Comparison of ENCODE assay signal across 9 mouse cellular contexts in the genomic region with DNA sequence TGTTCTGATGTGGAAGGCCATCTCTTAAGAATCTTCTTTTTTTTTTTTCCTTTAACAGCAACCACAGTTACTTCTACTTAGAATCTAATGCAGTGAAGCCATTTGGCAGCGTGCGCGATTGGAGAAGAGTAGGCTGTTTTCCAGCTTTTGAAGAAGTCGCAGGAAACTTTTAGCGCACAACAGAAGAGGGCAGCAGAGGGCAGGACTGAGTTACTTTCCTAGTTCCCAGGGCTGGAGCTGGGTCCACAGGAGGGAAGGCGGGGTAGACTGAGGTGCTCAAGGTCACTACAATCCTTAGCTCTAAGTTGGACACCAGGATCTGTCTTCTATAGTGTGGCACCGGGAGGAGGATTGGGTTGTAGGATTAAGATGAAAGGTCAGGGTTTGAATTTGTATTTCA. TPM values are rescaled to one million over a fixed set of nuclear protein-coding genes. Genes with fewer than 3 reads are reported as not detected.
DNase-seq lines count a peak whose midpoint lies in the region; ATAC-seq and TF ChIP-seq lines count a peak whose summit lies in the region.
"Had no signal": no experiment of that assay in that cellular context is flagged by ENCODE, and none has a peak within 500 bp of the region (broad histone marks: within the 10 kb centered on the region; RNA-seq: fewer than 3 reads in every experiment).

No protein-coding gene starts in this region.

- TF ChIP-seq CTCF in forebrain, postnatal 0 days (IDR thresholded peaks at IDR 0.05; ENCODE audit: low read depth): peak; percentile 72
- peak; percentile 76 for TF ChIP-seq CTCF in kidney, postnatal 0 days (IDR thresholded peaks at IDR 0.05; ENCODE audit: low read depth)

- peak; percentile 21; the same call in 1 of the 2 replicates for ATAC-seq in forebrain, postnatal 0 days
- ATAC-seq in forebrain, embryonic 16.5 days: no peak
- ATAC-seq in midbrain, embryonic 15.5 days (replicated peaks): 0 out of 2 replicates have a peak, but pooled peaks have one; percentile 50
- no peak for ATAC-seq in midbrain, embryonic 16.5 days
- no peak for ATAC-seq in kidney, postnatal 0 days (replicated peaks; ENCODE audit: low FRiP score, low read depth)
- no peak for ATAC-seq in erythroblast, adult 5-6 weeks (replicated peaks; ENCODE audit: low FRiP score, poor library complexity, severe bottlenecking)

- H3K9ac ChIP-seq in forebrain, postnatal 0 days: no peak overlapping the region
- H3K9ac ChIP-seq in forebrain, embryonic 16.5 days (replicated peaks; ENCODE audit: low read depth, low read length): no peak overlapping the region
- H3K9ac ChIP-seq in midbrain, embryonic 15.5 days: no peak overlapping the region
- H3K9ac ChIP-seq in midbrain, embryonic 16.5 days (ENCODE audit: low read depth, low read length): no peak overlapping the region
- no peak overlapping the region for H3K9ac ChIP-seq in kidney, postnatal 0 days (ENCODE audit: low read depth, low read length)

- H3K4me3 ChIP-seq in forebrain, postnatal 0 days (ENCODE audit: low read depth, low read length): no peak overlapping the region
- no peak overlapping the region for H3K4me3 ChIP-seq in forebrain, embryonic 16.5 days (replicated peaks; ENCODE audit: low read length)
- no peak overlapping the region for H3K4me3 ChIP-seq in midbrain, embryonic 15.5 days
- H3K4me3 ChIP-seq in midbrain, embryonic 16.5 days (ENCODE audit: low read depth, low read length): no peak overlapping the region
- H3K4me3 ChIP-seq in kidney, postnatal 0 days (replicated peaks; ENCODE audit: low read depth, low read length): no peak overlapping the region
- H3K4me3 ChIP-seq: megakaryocyte, embryonic 14.5 days had no signal

- H3K9me3 ChIP-seq in forebrain, postnatal 0 days (ENCODE audit: low read length): no peaks in the 10 kb centered on the region
- H3K9me3 ChIP-seq in forebrain, embryonic 16.5 days (ENCODE audit: control insufficient read depth, low read length): no peaks in the 10 kb centered on the region
- H3K9me3 ChIP-seq in midbrain, embryonic 15.5 days: no peaks in the 10 kb centered on the region
- H3K9me3 ChIP-seq in midbrain, embryonic 16.5 days (replicated peaks; ENCODE audit: control insufficient read depth, low read length, poor library complexity, severe bottlenecking): no peaks in the 10 kb centered on the region
- H3K9me3 ChIP-seq in kidney, postnatal 0 days (replicated peaks; ENCODE audit: low read length): no peaks in the 10 kb centered on the region
- H3K9me3 ChIP-seq: megakaryocyte, embryonic 14.5 days had no signal

- H3K4me2 ChIP-seq in forebrain, postnatal 0 days (ENCODE audit: low read depth): no peak overlapping the region
- no peak overlapping the region for H3K4me2 ChIP-seq in forebrain, embryonic 16.5 days (ENCODE audit: low read length)
- H3K4me2 ChIP-seq in midbrain, embryonic 15.5 days: no peak overlapping the region
- H3K4me2 ChIP-seq in midbrain, embryonic 16.5 days (ENCODE audit: low read length): no peak overlapping the region
- no peak overlapping the region for H3K4me2 ChIP-seq in kidney, postnatal 0 days (ENCODE audit: low read length)

- WGBS in forebrain, postnatal 0 days: 25% methylated on average over 7 of the region's 7 CpGs
- 33% methylated on average over 7 of the region's 7 CpGs for WGBS in forebrain, embryonic 16.5 days
- WGBS in midbrain, embryonic 15.5 days: 36% methylated on average over 7 of the region's 7 CpGs
- WGBS in midbrain, embryonic 16.5 days: 34% methylated on average over 7 of the region's 7 CpGs
- WGBS in kidney, postnatal 0 days: 19% methylated on average over 7 of the region's 7 CpGs

- 0 out of 2 replicates have a peak, but pooled peaks cover 6% of the 10 kb centered on the region for H3K36me3 ChIP-seq in forebrain, postnatal 0 days (ENCODE audit: insufficient read depth)
- H3K36me3 ChIP-seq in forebrain, embryonic 16.5 days (ENCODE audit: control insufficient read depth, insufficient read depth): 0 out of 2 replicates have a peak, but pooled peaks cover 2% of the 10 kb centered on the region
- 0 out of 2 replicates have a peak, but pooled peaks cover 3% of the 10 kb centered on the region for H3K36me3 ChIP-seq in midbrain, embryonic 15.5 days (replicated peaks)
- no peaks in the 10 kb centered on the region for H3K36me3 ChIP-seq in midbrain, embryonic 16.5 days (ENCODE audit: control insufficient read depth, insufficient read depth, low read length)
- 0 out of 2 replicates have a peak, but pooled peaks cover 5% of the 10 kb centered on the region for H3K36me3 ChIP-seq in kidney, postnatal 0 days (ENCODE audit: insufficient read depth, low read length)

- H3K27ac ChIP-seq in forebrain, postnatal 0 days (ENCODE audit: low read depth, low read length): no peak overlapping the region
- no peak overlapping the region for H3K27ac ChIP-seq in forebrain, embryonic 16.5 days (ENCODE audit: low read length)
- no peak overlapping the region for H3K27ac ChIP-seq in midbrain, embryonic 15.5 days
- H3K27ac ChIP-seq in midbrain, embryonic 16.5 days (ENCODE audit: low read length): no peak overlapping the region
- H3K27ac ChIP-seq in kidney, postnatal 0 days: no peak overlapping the region

- peak; percentile 69 for DNase-seq in forebrain, postnatal 0 days
- peak; percentile 87 to 89 for DNase-seq in cerebellum, postnatal 10 days
- DNase-seq in kidney, postnatal 0 days (ENCODE audit: low spot score): peak; percentile 84
- DNase-seq in lung, postnatal 4 days: peak; percentile 59 to 66

- no peaks in the 10 kb centered on the region for H3K27me3 ChIP-seq in forebrain, postnatal 0 days (ENCODE audit: insufficient read depth, low read length)
- H3K27me3 ChIP-seq in forebrain, embryonic 16.5 days (replicated peaks; ENCODE audit: control insufficient read depth, insufficient read depth, low read length): 0 out of 2 replicates have a peak, but pooled peaks cover 6% of the 10 kb centered on the region
- H3K27me3 ChIP-seq in midbrain, embryonic 15.5 days (replicated peaks): no peaks in the 10 kb centered on the region
- no peaks in the 10 kb centered on the region for H3K27me3 ChIP-seq in midbrain, embryonic 16.5 days (ENCODE audit: control insufficient read depth, insufficient read depth, low read depth, low read length)
- H3K27me3 ChIP-seq in kidney, postnatal 0 days (ENCODE audit: insufficient read depth, low read length): no peaks in the 10 kb centered on the region

- 0 out of 2 replicates have a peak, but pooled peaks cover 5% of the 10 kb centered on the region for H3K4me1 ChIP-seq in forebrain, postnatal 0 days (ENCODE audit: insufficient read depth)
- 0 out of 2 replicates have a peak, but pooled peaks cover 4% of the 10 kb centered on the region for H3K4me1 ChIP-seq in forebrain, embryonic 16.5 days (replicated peaks; ENCODE audit: control insufficient read depth, insufficient read depth, low read length)
- H3K4me1 ChIP-seq in midbrain, embryonic 15.5 days: no peaks in the 10 kb centered on the region
- 0 out of 2 replicates have a peak, but pooled peaks cover 2% of the 10 kb centered on the region for H3K4me1 ChIP-seq in midbrain, embryonic 16.5 days (ENCODE audit: control insufficient read depth, insufficient read depth, low read length)
- 0 out of 2 replicates have a peak, but pooled peaks cover 3% of the 10 kb centered on the region for H3K4me1 ChIP-seq in kidney, postnatal 0 days (replicated peaks; ENCODE audit: insufficient read depth, low read length)

RNA-seq across cellular contexts. Expression of a gene that starts 8.0 kb away (rescaled TPM):
- 1.1 and 1.3 TPM in 2 replicates for total RNA-seq in forebrain, postnatal 0 days (2014; rRNA removed)
- 1.2 and 1.6 TPM in 2 replicates for polyA plus RNA-seq in forebrain, postnatal 0 days (2015; fragmentation: Nextera tagmentation; extraction: Ambion mirVana)
- polyA plus RNA-seq in forebrain, embryonic 16.5 days (2015; fragmentation: Nextera tagmentation; extraction: Ambion mirVana): 1.1 and 2.2 TPM in 2 replicates
- 3.0 and 3.2 TPM in 2 replicates for polyA plus RNA-seq in midbrain, embryonic 15.5 days (2015; fragmentation: Nextera tagmentation; extraction: Ambion mirVana)
- polyA plus RNA-seq in midbrain, embryonic 16.5 days (2015; fragmentation: Nextera tagmentation; extraction: Ambion mirVana): 2.3 and 4.1 TPM in 2 replicates
- polyA plus RNA-seq in kidney, postnatal 0 days (2015; fragmentation: Nextera tagmentation; extraction: Ambion mirVana): 0.45 and 0.58 TPM in 2 replicates
- 0.58 TPM in 1 of 2 replicates, not detected in the other for total RNA-seq in erythroblast, adult 5-6 weeks (2015; ENCODE audit: low replicate concordance)
- total RNA-seq in erythroblast, adult 5-6 weeks (2017; ENCODE audit: low replicate concordance): not detected in 2 replicates

Comparison
In these comparisons a context has a peak if more than half of its experiments do, and no peak if none do; other contexts are left out.
1. ATAC-seq: peak in forebrain, postnatal 0 days (single experiment) and midbrain, embryonic 15.5 days (single experiment); none in forebrain, embryonic 16.5 days (single experiment), midbrain, embryonic 16.5 days (single experiment), kidney, postnatal 0 days (single experiment) and erythroblast, adult 5-6 weeks (single experiment).
2. Peak in every context shown above with its lines, with median percentiles within 50 percentile points of each other: DNase-seq.